Mouse (Mus musculus): ENCODE results near the gene Fundc1.

GRCm38 (mm10) chrX:17527008-17527407, 45.1 kb downstream of the Fundc1 start:
- TF ChIP-seq POLR2A (IDR thresholded peaks at IDR 0.05; ENCODE audit: low read depth, low read length) = no peak
- no peak for TF ChIP-seq CTCF (conservative IDR thresholded peaks at IDR 0.05; ENCODE audit: insufficient read depth, insufficient read length, low read depth, low read length)

All from kidney, adult 2 months (tissue).